Mouse (Mus musculus) CD4-positive, CD25-positive, alpha-beta regulatory T cell, adult 9 weeks (primary cell): ENCODE measurements around the gene Sparc. TPM values are rescaled to one million over a fixed set of nuclear protein-coding genes. Genes with fewer than 3 reads are reported as not detected.

Experiments used
- polyA plus RNA-seq: library from polyadenylated mRNA; unstranded; fragments of 100-300 nt; shearing (Covaris generic); gene quantifications from one replicate; pipeline ENCODE4 v1.2.1, GENCODE M21; 2017

Gene Sparc
- polyA plus RNA-seq: not detected

DNA sequence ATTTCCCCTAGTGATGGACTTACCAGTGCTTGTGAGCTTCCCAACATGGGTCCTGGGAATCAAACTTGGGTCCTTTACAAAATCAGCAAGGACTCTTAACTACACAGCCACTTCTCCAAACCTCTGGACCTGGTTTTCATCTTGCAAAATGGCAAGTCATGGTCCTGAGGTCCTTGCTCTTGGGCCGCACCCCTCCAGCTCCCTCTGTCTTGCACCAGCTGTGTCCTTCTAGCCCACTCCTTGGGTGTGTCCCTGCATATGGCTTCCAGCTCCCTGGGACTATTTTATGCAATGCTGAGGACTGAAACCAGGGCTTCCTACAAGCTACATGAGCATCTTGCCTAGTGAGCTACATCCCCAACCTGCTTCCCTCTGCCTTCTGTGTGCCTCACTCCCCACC lies at the start of gene Sparc:
Gene Sparc (minus strand): TSS at position 206 of the 400 bp plus-strand sequence.

DNA sequence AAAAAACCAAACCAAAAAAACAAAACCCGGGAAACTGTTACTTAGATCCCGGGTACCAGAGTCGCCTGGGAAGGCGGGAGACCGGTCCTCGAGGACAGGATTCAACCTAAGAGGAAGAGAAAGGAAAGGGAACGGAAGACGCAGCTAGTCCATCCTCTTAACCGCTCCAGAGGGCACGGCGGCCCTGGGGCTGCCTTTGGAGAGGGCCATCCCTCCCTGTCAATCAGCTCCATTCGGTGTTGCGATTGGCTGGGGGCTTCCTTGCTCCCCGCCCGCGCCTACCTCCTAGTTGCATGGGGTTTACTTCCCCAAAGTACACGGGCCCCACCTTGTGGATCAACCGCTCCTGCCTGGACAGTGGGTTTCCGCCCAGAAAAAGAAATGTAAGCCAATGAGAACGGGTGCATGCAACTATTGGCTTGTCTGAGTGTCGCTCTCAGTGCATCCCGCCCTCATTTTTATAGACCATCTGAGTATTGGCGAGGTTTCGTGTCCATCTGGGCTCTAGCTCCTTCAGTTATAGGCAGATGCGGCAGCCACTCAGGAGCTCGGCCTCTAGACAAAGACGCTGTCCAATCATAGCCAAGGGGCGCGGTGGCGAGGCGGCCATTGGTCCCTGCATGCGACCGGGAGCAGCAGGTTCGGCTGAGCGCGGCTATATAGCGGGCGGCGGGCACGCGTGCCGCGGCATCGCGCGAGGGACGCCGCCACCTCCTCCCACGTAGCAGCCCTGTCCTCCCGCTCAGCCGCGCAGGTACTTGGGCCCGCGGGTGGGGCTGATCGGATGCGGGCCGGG lies 46.3 kb upstream of the Sparc start, which contains the start of gene G3bp1:
Gene G3bp1 (plus strand): TSS at position 638 of the 796 bp plus-strand sequence.

DNA sequence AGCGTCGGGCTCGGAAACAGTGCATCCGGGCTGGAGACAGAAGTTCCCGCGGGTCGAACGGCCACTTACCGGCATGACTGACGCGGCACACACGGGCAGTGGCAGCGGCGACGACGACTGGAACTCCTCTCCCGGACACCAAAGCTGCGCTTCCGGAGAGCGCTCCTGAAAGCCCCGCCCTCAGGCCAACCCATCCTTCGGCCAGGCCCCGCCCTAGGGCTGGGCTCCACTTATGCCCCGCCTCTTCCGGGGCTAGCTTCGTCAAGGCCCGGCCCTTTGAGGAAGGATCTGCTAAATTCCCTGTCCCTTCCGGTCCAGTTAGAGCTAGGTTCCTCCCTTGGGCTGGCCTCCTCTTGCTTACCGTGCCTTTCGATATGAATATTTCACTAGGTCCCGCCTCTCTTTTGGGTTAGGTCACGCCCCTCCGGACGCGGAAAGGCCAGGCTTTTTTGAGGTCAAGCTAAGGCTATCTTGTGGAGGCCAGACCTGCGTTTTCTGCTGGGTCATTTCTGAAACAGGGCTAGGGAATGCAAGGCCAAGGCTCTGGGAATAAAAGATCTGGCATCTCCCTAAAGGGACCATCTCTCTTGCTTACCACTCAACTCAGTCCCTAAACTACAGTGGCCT lies 38.1 kb upstream of the Sparc start, which contains the start of gene Atox1:
Gene Atox1 (minus strand): TSS at position 221 of the 627 bp plus-strand sequence.

Other genes starting within 250 kb of the Sparc start
- not detected for gene Slc36a2, start 238.1 kb downstream of the Sparc start, polyA plus RNA-seq
- 2.3 TPM for gene Slc36a1, start 218.8 kb downstream of the Sparc start, polyA plus RNA-seq
- gene Fat2, start 86.6 kb downstream of the Sparc start, polyA plus RNA-seq: 0.01 TPM
- 240 TPM for gene Atox1, start 38.1 kb upstream of the Sparc start, polyA plus RNA-seq
- 165 TPM for gene G3bp1, start 46.5 kb upstream of the Sparc start, polyA plus RNA-seq
- not detected for gene Glra1, start 185.0 kb upstream of the Sparc start, polyA plus RNA-seq